ENCODE assay signal across 26 mouse cellular contexts in the genomic region with DNA sequence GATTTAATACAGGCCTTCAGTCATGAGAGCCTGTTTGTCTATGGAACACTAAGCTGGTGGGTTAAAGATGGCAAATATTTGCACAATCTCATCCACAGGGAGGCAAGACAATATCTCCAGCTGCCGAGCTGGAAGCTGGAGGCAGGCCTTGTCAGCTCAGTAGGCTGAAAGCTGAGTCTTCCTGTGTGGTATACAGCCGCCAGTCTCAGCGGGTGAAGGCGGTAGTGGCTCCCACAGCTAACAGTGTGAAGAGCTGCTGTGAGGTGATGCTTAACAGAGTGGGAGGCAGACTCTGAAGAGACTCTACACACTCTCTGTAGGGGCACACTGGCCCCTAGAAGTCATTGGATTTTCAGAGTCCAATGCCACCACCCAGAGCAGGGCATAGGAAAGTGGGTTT. TPM values are rescaled to one million over a fixed set of nuclear protein-coding genes. Genes with fewer than 3 reads are reported as not detected.
"Had no signal": no experiment of that assay in that cellular context is flagged by ENCODE, and none has a peak within 500 bp of the region (broad histone marks: within the 10 kb centered on the region; RNA-seq: fewer than 3 reads in every experiment).

No protein-coding gene starts in this region.

- H3K4me2 ChIP-seq: intestine, embryonic 15.5 days; kidney, embryonic 15.5 days; liver, embryonic 13.5 days; midbrain, embryonic 12.5 days; neural tube, embryonic 13.5 days had no signal

- H3K4me1 ChIP-seq: intestine, embryonic 15.5 days; liver, embryonic 13.5 days; midbrain, embryonic 12.5 days; neural tube, embryonic 13.5 days had no signal

- ATAC-seq: intestine, embryonic 15.5 days; lung, postnatal 0 days had no signal

- H3K36me3 ChIP-seq: intestine, embryonic 15.5 days; kidney, embryonic 15.5 days; liver, embryonic 13.5 days; midbrain, embryonic 12.5 days; neural tube, embryonic 13.5 days had no signal

- DNase-seq: kidney, adult 11 months; kidney, adult 8-10 months; kidney, postnatal 10 days; kidney, postnatal 36 days; layer of hippocampus, postnatal 36 days; liver, embryonic 13.5 days; lung, adult 2 months; lung, postnatal 36 days; retina, postnatal 1 day; thymus, postnatal 25 days had no signal

- H3K27me3 ChIP-seq: intestine, embryonic 15.5 days; kidney, embryonic 15.5 days; liver, embryonic 13.5 days; midbrain, embryonic 12.5 days; neural tube, embryonic 13.5 days had no signal

- H3K9me3 ChIP-seq: intestine, embryonic 15.5 days; kidney, embryonic 15.5 days; liver, embryonic 13.5 days; midbrain, embryonic 12.5 days; neural tube, embryonic 13.5 days had no signal

- H3K27ac ChIP-seq: intestine, embryonic 15.5 days; kidney, embryonic 15.5 days; left cerebral cortex, adult 2 months; liver, embryonic 13.5 days; midbrain, embryonic 12.5 days; neural tube, embryonic 13.5 days had no signal

- H3K9ac ChIP-seq: intestine, embryonic 15.5 days; kidney, embryonic 15.5 days; liver, embryonic 13.5 days; midbrain, embryonic 12.5 days; neural tube, embryonic 13.5 days had no signal

- H3K4me3 ChIP-seq: intestine, embryonic 15.5 days; kidney, embryonic 15.5 days; left cerebral cortex, adult 2 months; liver, embryonic 13.5 days; megakaryocyte, embryonic 14.5 days; midbrain, embryonic 12.5 days; myocyte; neural tube, embryonic 13.5 days had no signal

RNA-seq across cellular contexts. Expression of a gene that starts 4.1 kb away (rescaled TPM):
- total RNA-seq: liver, adult 2 months; monocyte, adult 5-6 weeks; neutrophil, adult 5-6 weeks had no signal
- polyA plus RNA-seq: intestine, embryonic 15.5 days; kidney, embryonic 15.5 days; limb, embryonic 11.5 days; liver, adult 2 months; liver, embryonic 13.5 days; liver, embryonic 16.5 days; midbrain, embryonic 12.5 days; myocyte; neural tube, embryonic 13.5 days; small intestine, adult 2 months; stomach, embryonic 16.5 days; thymus, postnatal 0 days had no signal
